Mouse (Mus musculus) ZHBTc4 (cell line): ENCODE data around the gene Etv6.
"Not testable (repeated sequence)": the region's sequence is repeated elsewhere in the genome, so short reads cannot be mapped to it uniquely, and the experiment has no call there.

ENCODE experiments used
- DNase-seq: peaks from one replicate; pipeline ENCODE4 v3.0.0-alpha.2; 2011; ENCODE audit warnings: low read depth, low spot score

Etv6 gene

DNA sequence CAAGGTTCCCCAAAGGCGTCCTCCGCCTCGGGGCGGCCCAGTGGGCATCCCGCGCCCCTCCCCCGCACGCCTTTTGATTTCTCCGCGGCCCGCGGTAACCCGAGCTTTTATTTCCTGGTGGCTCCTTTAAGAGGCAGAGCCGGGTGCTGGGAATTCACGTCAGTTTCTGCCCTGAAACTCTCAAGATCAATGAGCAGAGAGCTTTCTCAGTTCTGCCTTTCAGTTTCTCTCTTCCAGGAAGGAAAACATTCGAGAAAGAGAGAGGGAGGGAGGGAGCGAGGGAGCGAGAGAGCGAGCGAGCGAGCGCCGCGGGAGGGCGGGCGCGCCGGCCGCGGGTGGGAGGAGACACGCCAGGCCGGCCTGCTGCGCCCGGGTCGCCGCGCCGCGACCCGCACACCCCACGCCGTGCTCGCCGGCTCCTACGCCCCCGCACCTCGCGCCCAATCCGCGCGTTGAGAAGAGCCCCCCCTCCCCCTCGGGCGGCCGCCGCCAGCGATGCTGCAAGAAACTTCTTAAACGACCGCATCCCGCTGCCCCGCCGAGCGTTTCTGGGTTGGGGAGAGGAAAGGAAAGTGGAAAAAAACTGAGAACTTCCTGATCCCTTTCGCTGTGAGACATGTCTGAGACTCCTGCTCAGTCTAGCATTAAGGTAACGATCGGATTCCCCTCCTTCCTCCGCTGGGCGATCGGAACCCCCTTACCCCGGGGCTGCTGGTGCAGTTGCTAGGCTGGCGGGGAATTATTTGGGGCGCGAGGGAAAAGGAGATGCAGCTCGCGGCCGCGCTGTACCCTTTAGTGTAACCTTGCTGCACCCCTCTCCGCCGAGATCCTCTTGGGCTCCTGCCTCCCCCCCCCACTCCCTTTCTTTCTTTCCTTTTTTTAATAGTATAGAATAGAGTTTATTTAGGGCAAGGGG lies at the start of gene Etv6:
Gene Etv6 (plus strand): TSS at position 211 of the 916 bp plus-strand sequence.
- peak; percentile 84 for DNase-seq

DNA sequence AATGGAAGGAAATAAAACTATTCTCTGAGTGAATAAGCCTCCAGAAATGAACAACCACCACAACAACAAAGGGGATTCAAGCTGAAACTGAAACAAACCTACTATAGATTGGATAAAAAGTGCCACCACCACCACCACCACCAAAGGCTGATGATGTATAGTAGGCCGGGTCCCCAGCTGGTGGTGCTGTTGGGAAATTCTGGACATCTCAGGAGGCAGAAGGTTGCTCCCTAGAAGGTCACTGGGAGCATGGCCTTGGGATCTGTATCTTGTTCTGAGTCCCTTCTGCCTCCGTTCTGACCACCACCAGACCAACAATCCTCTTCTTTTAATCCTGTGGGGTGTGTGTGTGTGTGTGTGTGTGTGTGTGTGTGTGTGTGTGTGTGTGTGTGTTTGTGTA lies 49.3 kb upstream of the Etv6 start:
- DNase-seq = peak; percentile 39

DNA sequence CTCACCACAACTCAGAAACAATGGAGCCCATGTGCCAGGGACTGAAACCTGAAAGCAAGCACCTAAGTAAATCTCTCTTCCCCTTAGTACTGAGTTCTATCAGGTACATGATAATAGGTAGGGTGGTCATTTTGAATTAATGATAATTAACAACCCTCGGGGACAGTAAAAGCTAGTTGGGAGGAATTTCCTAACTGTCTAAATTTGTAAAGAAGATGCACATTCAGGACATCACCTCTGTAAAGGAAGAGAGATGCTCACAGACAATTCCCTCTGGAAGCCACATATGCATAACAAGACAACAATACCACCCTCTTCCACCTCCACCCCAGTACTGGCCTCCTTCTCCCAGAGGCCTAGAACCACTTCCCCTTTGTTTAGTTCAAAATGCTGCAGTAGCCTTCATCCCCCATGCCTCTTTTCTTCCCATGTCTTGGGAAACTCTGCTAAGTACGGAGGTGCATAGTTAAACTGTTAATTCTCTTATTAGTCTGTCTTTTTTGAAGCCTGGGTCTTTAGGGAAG lies 48.4 kb upstream of the Etv6 start:
- peak; percentile 87 for DNase-seq

DNA sequence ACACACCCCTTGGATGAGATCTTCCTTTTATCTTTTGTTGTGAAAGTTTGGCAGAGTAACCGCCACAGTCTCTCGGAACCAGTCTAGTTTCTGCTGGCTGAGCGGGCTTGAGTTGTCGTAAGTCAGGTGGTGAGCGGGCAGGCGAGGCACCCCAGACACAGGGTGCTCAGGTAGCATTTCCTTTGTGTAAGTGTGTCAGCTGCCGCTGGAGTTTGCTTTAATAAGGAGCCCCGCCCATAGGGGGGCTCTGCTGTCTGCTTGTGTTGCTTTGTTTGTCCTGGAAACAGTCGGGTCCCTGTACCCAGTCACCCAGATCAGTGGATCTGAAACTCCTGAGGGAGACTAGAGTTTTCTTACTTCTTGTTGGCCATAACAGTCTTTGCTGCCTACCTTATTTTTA lies 47.5 kb upstream of the Etv6 start:
- peak; percentile 56 for DNase-seq

DNA sequence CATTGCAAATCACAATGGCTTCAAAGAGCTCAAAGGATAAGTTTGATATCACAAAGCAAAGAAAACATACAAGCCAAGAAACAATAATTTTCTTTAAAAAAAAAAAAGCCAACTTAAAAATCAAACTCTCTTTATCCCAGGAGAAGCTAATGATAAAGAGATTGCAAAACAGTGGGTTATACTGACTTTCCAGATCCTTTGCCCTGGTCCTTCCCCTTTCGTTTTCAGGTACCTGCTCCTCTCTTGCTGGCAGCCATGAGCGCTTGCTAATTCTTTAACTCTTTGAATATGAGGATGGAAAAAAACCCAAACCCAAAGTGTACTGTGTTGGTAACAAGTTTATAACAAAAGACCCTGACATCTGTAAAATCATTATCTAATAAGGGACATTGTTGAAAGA lies 38.0 kb upstream of the Etv6 start:
- DNase-seq = no peak

DNA sequence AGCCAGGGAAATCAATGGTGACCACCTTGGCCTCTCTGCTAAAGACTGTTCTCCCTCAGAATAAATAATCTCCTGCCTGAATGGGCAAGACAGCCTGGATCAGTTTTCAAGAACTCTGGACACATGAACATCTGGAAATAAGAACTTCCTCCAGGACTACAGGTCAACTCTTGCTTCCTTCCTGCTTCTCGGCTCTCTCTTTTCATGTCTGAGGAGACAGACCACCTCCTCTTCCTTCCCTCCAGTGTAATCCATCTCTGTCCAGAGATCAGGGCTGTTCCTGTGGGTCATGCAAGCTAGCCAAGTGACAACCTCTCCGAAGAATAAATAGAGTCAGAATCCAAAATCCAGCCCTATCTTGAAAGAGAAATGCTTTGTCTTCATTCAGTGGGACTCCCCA lies 37.6 kb upstream of the Etv6 start:
- DNase-seq = no peak

DNA sequence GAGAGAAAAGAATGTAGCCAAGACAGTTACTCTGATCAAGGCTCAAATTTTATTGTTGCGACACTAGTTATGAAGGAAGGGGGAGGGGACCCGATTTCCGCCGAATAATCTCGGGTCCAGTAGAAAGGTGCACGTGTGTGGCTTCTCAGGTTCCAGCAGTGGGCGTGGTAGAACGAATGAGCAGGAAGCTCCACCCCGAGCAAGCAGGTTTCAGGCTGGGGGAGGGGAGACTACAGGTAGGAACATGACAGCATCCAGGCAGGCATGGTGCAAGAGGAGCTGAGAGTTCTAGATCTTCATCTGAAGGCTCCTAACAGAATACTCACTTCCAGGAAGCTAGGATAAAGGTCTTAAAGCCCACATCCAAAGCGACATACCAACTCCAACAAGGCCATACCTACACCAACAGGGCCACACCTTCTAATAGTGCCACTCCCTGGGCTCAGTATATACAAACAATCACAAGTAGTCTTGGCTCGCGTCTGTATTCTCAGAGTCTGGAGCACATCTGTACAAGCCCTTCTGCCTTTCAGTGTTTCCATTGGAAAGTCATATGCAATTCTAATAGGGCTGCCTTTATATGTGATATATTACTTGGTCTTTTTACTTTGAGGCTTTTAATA lies 20.9 kb upstream of the Etv6 start:
- DNase-seq = not testable (repeated sequence)

DNA sequence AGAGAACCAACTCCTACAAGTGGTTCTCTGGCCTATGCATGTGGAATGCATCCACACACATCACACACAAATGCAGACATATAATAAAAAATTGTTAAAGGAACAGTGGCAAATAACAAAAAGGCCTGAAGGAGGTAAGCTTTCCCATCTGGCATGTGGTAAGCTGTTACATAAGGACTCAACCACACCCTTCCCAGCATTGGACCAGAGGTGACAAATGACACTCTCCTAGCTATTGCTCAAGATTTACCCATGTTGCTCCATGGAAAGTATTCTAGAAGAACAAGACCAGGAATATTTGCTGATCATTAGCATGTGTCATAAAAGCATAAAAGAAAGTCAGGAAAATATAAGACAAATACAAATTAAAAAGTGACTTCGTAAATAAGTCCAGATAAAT lies 16.7 kb upstream of the Etv6 start:
- DNase-seq = no peak

DNA sequence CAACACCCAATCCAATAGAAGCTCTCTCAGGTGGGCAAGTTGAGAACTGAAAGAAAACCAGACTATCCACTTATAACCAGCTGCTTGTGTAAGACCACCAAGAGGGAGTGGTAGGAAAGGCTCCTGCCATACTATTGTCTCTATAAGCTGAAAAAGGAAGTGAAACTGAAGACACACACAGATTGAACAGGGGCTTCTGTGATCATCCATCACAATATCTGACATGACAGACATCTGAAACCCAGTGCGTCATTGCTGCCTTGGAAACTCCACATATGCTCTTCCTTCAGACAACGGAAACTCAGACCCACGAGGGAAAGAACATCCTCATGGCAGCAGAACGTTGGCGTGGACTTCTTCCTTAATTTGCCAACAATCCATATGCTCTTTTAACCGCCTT lies 14.7 kb upstream of the Etv6 start:
- DNase-seq = no peak

DNA sequence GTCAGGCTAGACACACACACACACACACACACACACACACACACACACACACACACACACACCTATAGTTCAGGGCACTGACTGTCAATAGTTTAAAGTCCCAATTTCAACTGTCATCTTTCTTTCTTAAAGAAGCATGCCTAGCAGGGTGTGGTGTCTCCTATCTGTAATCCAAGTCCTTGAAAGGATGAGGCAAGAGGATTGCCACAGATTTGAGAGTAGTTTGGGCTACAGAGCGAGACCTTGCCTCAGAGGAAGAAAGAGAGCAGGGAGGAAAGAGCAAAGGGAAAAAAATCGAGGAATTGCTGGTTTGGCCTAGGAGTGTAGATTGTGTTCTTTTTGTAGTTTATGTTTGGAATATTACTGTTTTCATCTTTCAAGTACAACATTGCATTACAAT lies 9.2 kb upstream of the Etv6 start:
- DNase-seq = no peak

DNA sequence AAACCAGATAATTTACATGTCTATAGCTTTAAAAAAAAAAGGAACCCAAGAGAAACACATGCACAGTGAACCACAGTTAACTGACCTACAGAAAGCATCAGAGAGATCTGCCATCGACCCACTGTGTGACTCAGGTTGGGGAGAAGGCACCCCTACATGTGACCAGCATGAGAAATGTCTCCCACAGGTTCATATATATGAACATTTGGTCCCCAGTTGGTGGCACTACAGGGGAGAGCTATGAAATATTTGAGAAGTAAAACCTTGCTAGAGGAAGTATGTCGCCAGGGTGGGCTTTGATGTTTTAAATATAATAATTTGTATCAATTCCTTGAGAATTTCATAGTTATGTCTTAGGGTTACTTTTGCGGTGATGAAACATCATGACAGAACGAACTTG lies 8.5 kb upstream of the Etv6 start:
- DNase-seq = no peak

DNA sequence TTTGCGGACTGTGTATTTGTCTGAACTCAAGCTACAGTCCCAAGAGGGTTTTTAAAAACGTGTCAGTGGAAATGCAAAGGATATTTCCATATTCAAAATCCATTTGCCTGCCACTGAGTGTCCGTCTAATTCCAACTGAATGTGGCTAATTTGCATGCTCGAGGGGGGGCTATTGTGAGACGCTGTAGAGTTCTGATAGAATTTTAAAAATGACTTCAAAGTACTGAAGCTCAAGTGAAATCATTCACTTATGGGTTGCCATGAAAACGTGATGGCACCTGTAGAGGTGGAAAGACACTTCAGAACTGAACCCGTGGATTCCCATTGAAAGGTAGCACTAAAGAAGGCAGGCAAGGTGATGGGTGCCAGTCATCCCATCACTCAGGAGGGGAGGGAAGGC lies 3.0 kb upstream of the Etv6 start:
- DNase-seq = peak; percentile 63

DNA sequence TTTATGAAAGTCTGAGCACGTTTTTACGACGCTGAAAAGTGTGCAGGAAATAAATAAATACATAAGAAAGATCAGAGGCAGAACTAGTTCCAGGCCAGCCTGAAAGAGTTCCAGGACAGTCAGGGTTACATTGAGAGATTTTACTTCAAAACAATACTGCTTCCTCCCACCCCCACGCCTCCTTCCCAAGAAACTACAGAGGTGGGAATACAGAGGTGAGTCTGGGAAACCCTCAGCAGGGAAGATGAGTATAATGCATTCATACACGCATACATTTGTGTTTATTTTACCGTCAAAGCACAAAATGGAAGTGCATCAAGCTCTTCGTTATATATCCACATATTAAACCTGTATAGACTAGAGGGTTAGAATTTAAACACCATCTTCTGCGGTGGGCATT lies 1.1 kb upstream of the Etv6 start:
- no peak for DNase-seq

DNA sequence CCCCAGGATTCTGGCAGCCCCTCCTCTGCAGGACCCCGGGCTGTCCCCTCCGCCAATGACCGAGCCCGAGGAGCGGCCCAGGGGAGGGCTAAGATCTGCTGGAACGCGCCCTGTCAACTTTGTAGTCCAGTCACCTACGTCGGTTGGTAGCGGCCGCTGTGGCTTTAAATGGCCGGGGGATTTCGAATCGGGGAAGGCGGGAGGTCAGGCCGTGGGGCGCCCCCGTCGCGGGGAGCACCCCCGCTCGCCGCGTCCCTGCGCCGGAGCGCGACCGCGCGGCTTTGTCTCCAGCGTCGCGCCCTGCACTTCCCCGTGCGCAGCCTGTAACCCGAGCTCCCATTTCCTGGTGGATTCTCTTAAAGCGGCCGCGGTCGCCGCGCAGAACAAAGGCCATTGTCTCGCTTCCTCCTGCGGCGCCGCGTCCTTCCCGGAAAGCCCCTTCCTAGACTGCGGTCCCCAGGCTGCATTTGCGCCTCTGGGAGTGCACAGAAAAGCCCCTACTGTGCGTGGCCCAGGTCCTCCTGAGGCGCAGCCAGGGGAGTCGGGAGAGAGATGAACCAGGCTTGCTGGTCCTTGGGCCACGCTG lies 503 bp upstream of the Etv6 start:
- peak; percentile 96 for DNase-seq

DNA sequence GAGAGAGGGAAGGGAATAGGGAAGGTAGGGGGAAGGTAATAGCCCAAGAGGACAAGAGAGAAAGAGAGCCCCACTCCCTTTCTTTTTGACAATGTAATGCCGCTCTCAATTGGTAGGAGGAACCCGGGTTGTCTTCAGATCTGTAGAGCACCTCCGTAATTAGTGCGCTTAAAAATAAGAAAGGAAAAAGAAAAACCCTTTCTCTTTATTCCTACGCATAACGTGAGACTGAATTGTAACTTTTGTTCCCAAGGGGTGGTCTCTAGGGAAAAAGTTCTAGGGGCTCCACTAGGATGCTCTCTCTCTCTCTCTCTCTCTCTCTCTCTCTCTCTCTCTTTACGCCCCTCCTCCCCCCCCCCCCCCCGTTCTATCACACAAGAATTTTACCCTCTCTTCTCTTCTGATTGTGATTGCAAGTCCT lies 1.0 kb downstream of the Etv6 start:
- DNase-seq = no peak

DNA sequence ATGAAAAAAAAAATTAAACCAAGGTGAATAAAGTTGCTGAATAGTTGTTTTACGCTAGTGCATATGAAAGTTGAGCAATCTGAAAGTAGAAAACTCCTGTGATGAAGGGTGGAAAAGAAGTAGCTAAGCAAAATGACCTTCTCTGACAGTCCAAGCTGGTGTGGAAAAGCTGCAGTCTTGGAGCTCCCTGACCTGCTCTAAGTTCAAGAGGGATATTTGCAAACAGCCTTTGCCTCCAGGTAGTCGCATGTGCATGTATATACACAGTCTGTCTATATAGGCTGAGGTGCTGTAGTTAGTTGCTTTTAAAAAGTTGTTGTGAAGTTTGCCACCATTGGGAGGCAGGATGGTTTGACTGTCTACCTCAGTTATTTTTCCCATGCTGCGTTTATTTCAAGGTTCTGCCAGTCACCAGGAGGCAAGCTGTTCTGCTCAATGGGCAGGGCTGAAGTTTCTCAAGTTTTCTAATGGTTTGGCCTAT lies 1.5 kb downstream of the Etv6 start:
- DNase-seq = no peak

DNA sequence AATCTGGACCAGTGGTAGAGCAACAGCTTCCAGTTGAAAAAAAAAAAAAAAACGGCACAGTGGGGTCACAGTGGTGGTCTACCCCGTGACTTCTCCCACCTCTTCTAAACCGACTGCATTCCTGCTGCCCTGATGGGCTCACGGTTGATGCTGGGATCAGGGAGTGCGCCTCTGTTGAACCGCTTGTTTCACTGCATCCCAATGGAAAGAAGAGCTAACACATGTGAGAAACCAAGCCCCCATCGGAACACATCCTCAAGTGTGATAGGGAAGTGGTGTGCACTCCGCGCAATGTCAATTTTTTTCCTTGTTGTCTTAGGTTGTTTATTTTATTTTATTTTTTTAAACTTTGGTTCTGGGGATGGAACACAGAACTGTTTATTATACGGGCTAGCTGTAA lies 2.5 kb downstream of the Etv6 start:
- DNase-seq = no peak

DNA sequence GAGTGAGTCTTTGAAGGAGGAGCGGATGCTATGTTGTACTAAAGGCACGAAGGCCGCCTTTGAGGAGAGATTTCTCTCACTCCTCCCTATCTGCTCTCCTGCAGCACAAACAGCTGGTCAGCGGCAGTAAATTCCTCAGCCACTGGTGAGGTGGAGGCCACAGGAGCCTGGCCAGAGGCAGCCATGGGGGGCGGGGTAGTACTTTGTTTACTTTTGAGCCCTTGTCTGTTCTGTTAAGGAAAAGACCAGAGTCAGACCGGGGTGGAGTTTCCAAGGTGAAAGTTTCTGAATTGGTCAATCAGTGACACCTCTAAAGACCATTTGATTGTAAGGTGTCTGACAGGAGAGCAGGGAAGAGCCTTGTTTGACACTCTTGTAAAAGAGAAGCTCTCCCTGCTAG lies 3.4 kb downstream of the Etv6 start:
- peak; percentile 46 for DNase-seq

DNA sequence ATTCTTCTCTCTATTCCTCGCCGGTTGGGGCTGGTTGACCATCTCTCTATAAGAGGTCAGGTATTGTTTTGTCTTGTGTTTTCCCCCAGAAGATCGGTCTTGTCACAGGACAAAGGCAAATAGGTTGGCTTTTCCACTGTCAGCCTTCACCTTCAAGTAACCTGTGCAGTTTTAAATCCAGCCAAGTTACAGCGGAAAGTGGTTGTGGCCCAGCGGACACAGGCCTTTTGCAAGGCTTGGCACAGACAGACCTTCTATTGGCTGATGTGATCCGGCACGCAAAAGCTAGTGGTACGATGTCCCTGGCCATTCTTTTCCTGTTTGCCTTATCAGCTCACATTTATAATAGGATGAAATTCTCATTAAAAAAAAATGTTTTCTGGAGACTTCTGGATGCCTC lies 3.9 kb downstream of the Etv6 start:
- no peak for DNase-seq

DNA sequence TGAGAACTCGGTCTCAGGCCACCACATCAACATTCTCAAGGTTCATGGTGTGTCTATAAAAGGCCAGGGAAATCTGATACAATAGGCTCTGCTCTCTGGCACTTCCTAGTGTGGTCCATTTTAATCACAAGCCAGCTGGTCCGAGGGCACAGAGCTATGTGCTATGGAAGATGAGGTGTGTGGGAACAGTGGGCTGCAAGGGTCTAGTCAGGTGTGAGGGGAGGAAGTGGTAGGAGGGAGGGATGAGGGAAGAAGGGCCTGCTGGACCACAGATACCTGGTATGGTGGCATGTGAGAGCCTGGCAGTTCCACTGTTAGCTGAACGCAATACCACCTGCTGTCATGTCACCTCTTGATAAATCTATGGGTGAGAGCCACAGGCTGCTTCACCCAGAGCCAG lies 4.8 kb downstream of the Etv6 start:
- no peak for DNase-seq

DNA sequence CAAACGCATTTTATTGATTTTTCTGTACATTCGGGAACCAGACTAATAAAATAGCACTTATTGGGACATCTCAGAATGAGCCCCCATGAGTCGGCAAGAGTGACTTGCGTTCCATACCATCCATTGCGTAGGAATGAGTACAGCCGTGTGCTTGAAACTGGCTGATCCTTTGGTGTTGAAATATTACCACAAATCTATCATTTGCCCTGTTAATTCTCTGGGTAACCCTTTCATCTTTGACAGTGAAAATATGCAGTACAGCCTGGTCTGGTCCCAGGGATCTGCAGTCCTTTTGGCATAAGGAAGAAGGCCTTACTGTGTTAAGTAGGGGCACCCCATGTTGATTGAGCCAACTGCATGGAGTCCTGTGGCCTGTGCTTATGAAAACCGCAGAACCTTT lies 5.8 kb downstream of the Etv6 start:
- no peak for DNase-seq

DNA sequence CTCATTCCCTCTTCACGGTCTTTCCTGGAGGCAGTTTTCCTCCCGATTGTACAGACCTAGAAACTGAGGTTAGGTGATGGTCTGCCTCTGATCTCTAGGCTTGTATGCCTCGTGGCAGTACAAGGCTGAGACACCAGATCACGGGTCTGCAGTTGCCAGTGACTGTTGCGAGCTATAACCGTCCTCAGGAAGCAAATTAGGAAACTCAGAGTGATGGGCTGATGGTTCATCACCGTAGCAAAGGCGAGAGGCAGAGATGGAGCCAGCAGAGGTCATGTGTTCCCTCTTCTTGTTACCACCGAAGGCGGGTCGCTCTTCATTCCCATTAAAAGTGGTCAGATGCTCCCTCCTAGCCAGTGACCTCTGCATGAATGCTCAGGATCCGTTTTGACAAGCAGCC lies 6.4 kb downstream of the Etv6 start:
- DNase-seq = no peak

DNA sequence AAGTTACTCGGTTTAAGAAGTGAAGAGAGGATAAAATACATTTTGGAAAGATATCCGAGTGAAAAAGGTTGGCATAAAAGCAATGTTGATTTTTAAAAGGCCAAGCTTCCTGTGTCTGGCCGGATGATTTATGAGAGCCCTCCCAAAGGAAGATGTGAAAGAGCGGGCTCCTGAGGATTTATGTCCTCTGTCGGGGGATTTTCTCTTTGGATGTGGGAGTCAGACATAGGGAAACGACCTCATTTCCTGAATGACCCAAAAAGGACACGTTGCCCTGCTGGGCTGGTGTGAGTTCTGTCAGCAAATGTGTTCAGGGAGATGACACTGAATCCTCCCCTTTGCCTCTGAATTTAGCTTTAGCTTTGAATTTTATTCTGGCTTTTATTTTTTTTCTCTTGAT lies 8.0 kb downstream of the Etv6 start:
- no peak for DNase-seq
